Mouse (Mus musculus) CH12.LX (cell line): ENCODE data around the gene Tnfrsf26. TPM values are rescaled to one million over a fixed set of nuclear protein-coding genes. Genes with fewer than 3 reads are reported as not detected.
"Not testable (repeated sequence)": the region's sequence is repeated elsewhere in the genome, so short reads cannot be mapped to it uniquely, and the experiment has no call there.

Source experiments
- DNase-seq: peaks from one replicate; pipeline ENCODE4 v3.0.0-alpha.2; 2013; ENCODE audit errors: extremely low read depth
- H3K27ac ChIP-seq: 2 replicates; pipeline ENCODE4 v1.5.1; 2012; ENCODE audit warnings: low read depth, mild to moderate bottlenecking, control low read depth, moderate library complexity; ENCODE audit not compliant: insufficient read depth
- H3K27me3 ChIP-seq: replicated peaks from 2 replicates; pipeline ENCODE3; 2012; ENCODE audit warnings: inconsistent platforms
- H3K36me3 ChIP-seq, 2 experiments: replicated peaks in 1 of 2; 2 replicates each; pipeline versions ENCODE3 to v1.6.1; 2012; ENCODE audit warnings: inconsistent platforms in 1 of 2, low read length in 1 of 2, mild to moderate bottlenecking in 1 of 2, mixed read lengths in 1 of 2, moderate library complexity in 1 of 2; ENCODE audit not compliant: control insufficient read depth in 1 of 2, insufficient read depth in 1 of 2
- H3K4me1 ChIP-seq, 2 experiments: 2 replicates each; pipeline ENCODE4 v1.6.1; 2012; ENCODE audit warnings: inconsistent platforms in 1 of 2, moderate library complexity in 1 of 2; ENCODE audit not compliant: insufficient read depth in 2 of 2, control insufficient read depth in 1 of 2
- H3K4me2 ChIP-seq: 2 replicates; pipeline ENCODE4 v1.6.1; 2012; ENCODE audit warnings: low read depth, mild to moderate bottlenecking, control low read depth; ENCODE audit not compliant: poor library complexity, insufficient read depth, severe bottlenecking
- H3K4me3 ChIP-seq, 3 experiments: fragments of 150-350 bp in 1 of 3; sonication (generic) in 1 of 3; replicated peaks in 1 of 3; 2 replicates each; pipeline versions ENCODE3 to v1.5.1; 2011 to 2012; ENCODE audit warnings: low read depth in 2 of 3, low read length in 2 of 3, mild to moderate bottlenecking in 2 of 3, moderate library complexity in 2 of 3, control low read depth in 1 of 3, improper control_type of control experiment in 1 of 3, inconsistent platforms in 1 of 3, mixed read lengths in 1 of 3; ENCODE audit not compliant: poor library complexity in 1 of 3
- H3K79me2 ChIP-seq: replicated peaks from 2 replicates; pipeline ENCODE4 v1.6.1; 2012; ENCODE audit warnings: mild to moderate bottlenecking, moderate library complexity; ENCODE audit not compliant: control insufficient read depth, poor library complexity, insufficient read depth, severe bottlenecking; ENCODE audit errors: extremely low read depth
- H3K9ac ChIP-seq: 2 replicates; pipeline ENCODE4 v1.6.1; 2012; ENCODE audit warnings: low read depth, mild to moderate bottlenecking, control low read depth, moderate library complexity; ENCODE audit not compliant: insufficient read depth
- H3K9me3 ChIP-seq: replicated peaks from 2 replicates; pipeline ENCODE3; 2012; ENCODE audit warnings: low read length, inconsistent platforms, mixed read lengths
- BHLHE40 ChIP-seq: IDR thresholded peaks from 2 replicates; pipeline ENCODE4 v1.6.1; 2011; ENCODE audit warnings: mild to moderate bottlenecking, low read depth, low read length, improper control_type of control experiment
- CHD2 ChIP-seq: IDR thresholded peaks from 2 replicates; pipeline ENCODE4 v1.6.1; 2011; ENCODE audit warnings: low read length, improper control_type of control experiment
- E2F4 ChIP-seq: IDR thresholded peaks from 2 replicates; pipeline ENCODE4 v1.6.1; 2011; ENCODE audit warnings: low read depth, low read length, improper control_type of control experiment; ENCODE audit not compliant: insufficient replicate concordance
- ELF1 ChIP-seq: IDR thresholded peaks from 2 replicates; pipeline ENCODE4 v1.6.1; 2014; ENCODE audit warnings: low read depth, mild to moderate bottlenecking, inconsistent platforms, low read length, improper control_type of control experiment
- ETS1 ChIP-seq: conservative IDR thresholded peaks from 2 replicates; pipeline ENCODE4 v1.6.1; 2012; ENCODE audit warnings: low read depth, mild to moderate bottlenecking, inconsistent platforms, low read length, improper control_type of control experiment, moderate library complexity
- IRF4 ChIP-seq: IDR thresholded peaks from 2 replicates; pipeline ENCODE4 v1.6.1; 2014; ENCODE audit warnings: low read depth, mild to moderate bottlenecking, inconsistent platforms, low read length, improper control_type of control experiment
- JUND ChIP-seq: conservative IDR thresholded peaks from 2 replicates; pipeline ENCODE4 v1.6.1; 2011; ENCODE audit warnings: low read depth, low read length, improper control_type of control experiment
- KAT2A ChIP-seq: IDR thresholded peaks from 2 replicates; pipeline ENCODE4 v1.6.1; 2012; ENCODE audit warnings: low read length, improper control_type of control experiment, inconsistent platforms; ENCODE audit not compliant: insufficient replicate concordance
- MAX ChIP-seq: IDR thresholded peaks from 2 replicates; pipeline ENCODE4 v1.6.1; 2011; ENCODE audit warnings: low read length, improper control_type of control experiment
- MAZ ChIP-seq: IDR thresholded peaks from 2 replicates; pipeline ENCODE4 v1.6.1; 2012; ENCODE audit warnings: low read depth, mild to moderate bottlenecking, inconsistent platforms, low read length, improper control_type of control experiment, moderate library complexity
- MEF2A ChIP-seq: IDR thresholded peaks from 2 replicates; pipeline ENCODE4 v1.6.1; 2014; ENCODE audit warnings: low read depth, mild to moderate bottlenecking, inconsistent platforms, low read length, improper control_type of control experiment, borderline replicate concordance
- MXI1 ChIP-seq: IDR thresholded peaks from 2 replicates; pipeline ENCODE4 v1.6.1; 2011; ENCODE audit warnings: mild to moderate bottlenecking, low read depth, low read length, improper control_type of control experiment
- MYC ChIP-seq: IDR thresholded peaks from 2 replicates; pipeline ENCODE4 v1.6.1; 2011; ENCODE audit warnings: low read depth, mild to moderate bottlenecking, improper control_type of control experiment, low read length
- NELFE ChIP-seq: IDR thresholded peaks from 2 replicates; pipeline ENCODE4 v1.6.1; 2011; ENCODE audit warnings: low read depth, low read length, improper control_type of control experiment
- NRF1 ChIP-seq: IDR thresholded peaks from 2 replicates; pipeline ENCODE4 v1.6.1; 2014; ENCODE audit warnings: low read depth, mild to moderate bottlenecking, inconsistent platforms, low read length, improper control_type of control experiment, moderate library complexity
- POLR2A ChIP-seq: IDR thresholded peaks from 2 replicates; pipeline ENCODE4 v1.6.1; 2011; ENCODE audit warnings: low read depth, mild to moderate bottlenecking, improper control_type of control experiment, low read length
- POLR2AphosphoS2 ChIP-seq: IDR thresholded peaks from 2 replicates; pipeline ENCODE4 v1.6.1; 2011; ENCODE audit warnings: low read depth, low read length, improper control_type of control experiment
- RAD21 ChIP-seq: IDR thresholded peaks from 2 replicates; pipeline ENCODE4 v1.6.1; 2011; ENCODE audit warnings: low read depth, mild to moderate bottlenecking, low read length, improper control_type of control experiment, moderate library complexity
- RCOR1 ChIP-seq: conservative IDR thresholded peaks from 2 replicates; pipeline ENCODE4 v1.6.1; 2012; ENCODE audit warnings: low read depth, mild to moderate bottlenecking, inconsistent platforms, low read length, improper control_type of control experiment
- SIN3A ChIP-seq: IDR thresholded peaks from 2 replicates; pipeline ENCODE4 v1.6.1; 2012; ENCODE audit warnings: low read length, improper control_type of control experiment, inconsistent platforms
- TCF12 ChIP-seq: IDR thresholded peaks from 2 replicates; pipeline ENCODE4 v1.6.1; 2014; ENCODE audit warnings: low read depth, mild to moderate bottlenecking, inconsistent platforms, low read length, improper control_type of control experiment
- USF1 ChIP-seq: IDR thresholded peaks from 2 replicates; pipeline ENCODE4 v1.6.1; 2014; ENCODE audit warnings: low read depth, mild to moderate bottlenecking, inconsistent platforms, low read length, improper control_type of control experiment
- ZC3H11A ChIP-seq: IDR thresholded peaks from 2 replicates; pipeline ENCODE4 v1.6.1; 2012; ENCODE audit warnings: low read depth, mild to moderate bottlenecking, inconsistent platforms, low read length, improper control_type of control experiment
- ZKSCAN1 ChIP-seq: IDR thresholded peaks from 2 replicates; pipeline ENCODE4 v1.6.1; 2012; ENCODE audit warnings: low read depth, inconsistent platforms, low read length, improper control_type of control experiment, borderline replicate concordance
- ZMIZ1 ChIP-seq: IDR thresholded peaks from 2 replicates; pipeline ENCODE4 v1.6.1; 2012; ENCODE audit warnings: low read depth, mild to moderate bottlenecking, inconsistent platforms, low read length, improper control_type of control experiment
- ZNF384 ChIP-seq: IDR thresholded peaks from 2 replicates; pipeline ENCODE4 v1.6.1; 2012; ENCODE audit warnings: low read depth, low read length, improper control_type of control experiment, inconsistent platforms
- dilution Hi-C: fragments of 300-500 bp; cut with MboI; formaldehyde crosslinking; loops from 2 replicates; pipeline ENCODE4 v1.14.3; 2020; ENCODE audit warnings: low sequenced_read_pairs; ENCODE audit not compliant: extremely low pct_unique_long_range_greater_than_20kb, extremely low pct_ligation_motif_present
- in situ Hi-C: fragments of 300-500 bp; cut with MboI; formaldehyde crosslinking; loops from 3 replicates; pipeline ENCODE4 v1.14.3; 2019; ENCODE audit warnings: low sequenced_read_pairs, low pct_ligation_motif_present, low pct_unique_long_range_greater_than_20kb, mixed read lengths
- polyA plus RNA-seq: library from polyadenylated mRNA; unstranded; fragments of >175 nt; gene quantifications from 2 replicates; pipeline ENCODE4 v1.2.1, GENCODE M21; 2012; ENCODE audit warnings: low read depth; ENCODE audit not compliant: insufficient read length
- total RNA-seq, 2 experiments: library from RNA; depleted of rRNA; stranded (reverse); fragments of 300-350 nt in 1 of 2; fragments of >200 nt in 1 of 2; gene quantifications; 2 replicates each; pipeline ENCODE4 v1.2.3; 2012 to 2014

Gene Tnfrsf26
- total and polyA plus RNA-seq, 3 experiments: 5.7 to 8.3 (median 8.3) TPM

- Histone ChIP-seq H3K4me3 (peak within 1 kb of the TSS; percentile 61 to 77 (median 66)), H3K27me3 (peaks cover 6% of the 10 kb centered on the region), H3K9me3 (peaks cover 7% of the 10 kb centered on the region), H3K36me3 (peaks cover 0 to 4% of the 10 kb centered on the region in 2 experiments), H3K4me2 (peak within 1 kb of the TSS; percentile 55), H3K79me2 (no peaks in the 10 kb centered on the region), H3K9ac (peak within 1 kb of the TSS; percentile 20), H3K4me1 (peaks cover 2 to 4% of the 10 kb centered on the region in 2 experiments; a peak in 1 of 4 replicates), H3K27ac (no peak within 1 kb of the TSS)
- in situ Hi-C loops (no loop called here), dilution Hi-C loops (no loop called here)
- peak; percentile 88 for DNase-seq
- TF ChIP-seq JUND (no peak), TCF12 (0 out of 2 replicates have a peak, but pooled peaks have one; percentile 30), KAT2A (no peak), ZMIZ1 (peak; percentile 51), ETS1 (no peak), NELFE (peak; percentile 66), RAD21 (no peak), SIN3A (peak; percentile 74; the same call in 1 of the 2 replicates), ELF1 (peak; percentile 29; the same call in 1 of the 2 replicates), RCOR1 (no peak), E2F4 (no peak), MXI1 (peak; percentile 86), POLR2A (peak; percentile 74), MEF2A (0 out of 2 replicates have a peak, but pooled peaks have one; percentile 39), POLR2AphosphoS2 (no peak), IRF4 (no peak), USF1 (no peak), ZNF384 (no peak), ZC3H11A (no peak), BHLHE40 (no peak), NRF1 (peak; percentile 41; the same call in 1 of the 2 replicates), MAZ (no peak), CHD2 (no peak), MAX (peak; percentile 80), ZKSCAN1 (no peak), MYC (peak; percentile 77; the same call in 1 of the 2 replicates)
- TF ChIP-seq, all 38 proteins: peak for 11
Observed at GRCm38 (mm10) chr7:143649034-143649768, 20.7 kb upstream of the Tnfrsf26 start, which contains the start of gene Tnfrsf22. Gene Tnfrsf22 (minus strand): TSS chr7:143649661.

- peaks cover 0 to 12% of the 10 kb centered on the region in 2 experiments for H3K36me3 ChIP-seq
- H3K27me3 ChIP-seq, H3K27ac ChIP-seq, H3K4me1 ChIP-seq, H3K4me3 ChIP-seq, H3K9ac ChIP-seq, H3K9me3 ChIP-seq, H3K4me2 ChIP-seq, in situ Hi-C loops, H3K79me2 ChIP-seq, dilution Hi-C loops, DNase-seq: not testable (repeated sequence)
Observed at GRCm38 (mm10) chr7:143643949-143644348, 15.4 kb upstream of the Tnfrsf26 start.
